ENCODE assay signal across 11 mouse cellular contexts in genomic region chr4:128841259-128841658, GRCm38 (mm10). TPM values are rescaled to one million over a fixed set of nuclear protein-coding genes. Genes with fewer than 3 reads are reported as not detected.
A peak's percentile ranks its signal among the peaks of the same experiment; 100 is the strongest.
DNase-seq lines count a peak whose midpoint lies in the region; ATAC-seq lines count a peak whose summit lies in the region.
"Had no signal": no experiment of that assay in that cellular context is flagged by ENCODE, and none has a peak within 500 bp of the region (broad histone marks: within the 10 kb centered on the region; RNA-seq: fewer than 3 reads in every experiment).

No protein-coding gene starts in this region.

- peak overlapping the region; percentile 73 for H3K27ac ChIP-seq in hindbrain, embryonic 10.5 days
- no peak overlapping the region for H3K27ac ChIP-seq in hindbrain, embryonic 16.5 days (ENCODE audit: low read depth, low read length)
- H3K27ac ChIP-seq in midbrain, embryonic 10.5 days (replicated peaks): 0 out of 2 replicates have a peak overlapping the region, but pooled peaks have one; percentile 38
- H3K27ac ChIP-seq in midbrain, embryonic 16.5 days (ENCODE audit: low read length): no peak overlapping the region
- H3K27ac ChIP-seq in heart, embryonic 16.5 days (ENCODE audit: low read length): 0 out of 2 replicates have a peak overlapping the region, but pooled peaks have one; percentile 9

- peaks cover 55% of the 10 kb centered on the region for H3K4me1 ChIP-seq in hindbrain, embryonic 10.5 days (replicated peaks)
- peaks cover 6% of the 10 kb centered on the region for H3K4me1 ChIP-seq in hindbrain, embryonic 16.5 days (ENCODE audit: control insufficient read depth, insufficient read depth, low read depth, low read length)
- peaks cover 45% of the 10 kb centered on the region for H3K4me1 ChIP-seq in midbrain, embryonic 10.5 days
- H3K4me1 ChIP-seq in midbrain, embryonic 16.5 days (ENCODE audit: control insufficient read depth, insufficient read depth, low read length): peaks cover 4% of the 10 kb centered on the region; the same call in 1 of the 2 replicates
- peaks cover 30% of the 10 kb centered on the region for H3K4me1 ChIP-seq in heart, embryonic 16.5 days (ENCODE audit: control insufficient read depth, insufficient read depth, low read length)

- DNase-seq in hindbrain, embryonic 10.5 days (ENCODE audit: low spot score): no peak
- no peak for DNase-seq in midbrain, embryonic 10.5 days (ENCODE audit: low spot score)
- DNase-seq in ZHBTc4 (ENCODE audit: low read depth, low spot score): peak; percentile 57
- no peak for DNase-seq in adrenal gland, postnatal 14 days
- DNase-seq: cerebellum, adult 9-10 months; thymus, postnatal 25 days had no signal

- no peak overlapping the region for H3K4me3 ChIP-seq in hindbrain, embryonic 10.5 days
- H3K4me3 ChIP-seq in hindbrain, embryonic 16.5 days (ENCODE audit: low read length): no peak overlapping the region
- no peak overlapping the region for H3K4me3 ChIP-seq in midbrain, embryonic 10.5 days
- H3K4me3 ChIP-seq in midbrain, embryonic 16.5 days (ENCODE audit: low read depth, low read length): no peak overlapping the region
- no peak overlapping the region for H3K4me3 ChIP-seq in heart, embryonic 16.5 days (ENCODE audit: low read length)
- H3K4me3 ChIP-seq: limb, embryonic 12.5 days had no signal

- WGBS in hindbrain, embryonic 10.5 days: 44% methylated on average over 8 of the region's 8 CpGs
- 20% methylated on average over 8 of the region's 8 CpGs for WGBS in hindbrain, embryonic 16.5 days
- 67% methylated on average over 8 of the region's 8 CpGs for WGBS in midbrain, embryonic 10.5 days
- 29% methylated on average over 8 of the region's 8 CpGs for WGBS in midbrain, embryonic 16.5 days
- 40% methylated on average over 8 of the region's 8 CpGs for WGBS in heart, embryonic 16.5 days

- no peaks in the 10 kb centered on the region for H3K36me3 ChIP-seq in hindbrain, embryonic 10.5 days
- no peaks in the 10 kb centered on the region for H3K36me3 ChIP-seq in hindbrain, embryonic 16.5 days (ENCODE audit: control insufficient read depth, insufficient read depth, low read length)
- H3K36me3 ChIP-seq in midbrain, embryonic 10.5 days: no peaks in the 10 kb centered on the region
- no peaks in the 10 kb centered on the region for H3K36me3 ChIP-seq in midbrain, embryonic 16.5 days (ENCODE audit: control insufficient read depth, insufficient read depth, low read length)
- no peaks in the 10 kb centered on the region for H3K36me3 ChIP-seq in heart, embryonic 16.5 days (ENCODE audit: control insufficient read depth, insufficient read depth)
- H3K36me3 ChIP-seq: limb, embryonic 12.5 days had no signal

- no peak overlapping the region for H3K9ac ChIP-seq in hindbrain, embryonic 16.5 days (ENCODE audit: low read depth, low read length)
- no peak overlapping the region for H3K9ac ChIP-seq in midbrain, embryonic 16.5 days (ENCODE audit: low read depth, low read length)
- H3K9ac ChIP-seq in heart, embryonic 16.5 days (ENCODE audit: low read length): no peak overlapping the region
- H3K9ac ChIP-seq: limb, embryonic 12.5 days had no signal

- no peak overlapping the region for H3K4me2 ChIP-seq in hindbrain, embryonic 16.5 days (ENCODE audit: low read length)
- H3K4me2 ChIP-seq in midbrain, embryonic 16.5 days (ENCODE audit: low read length): no peak overlapping the region
- H3K4me2 ChIP-seq in heart, embryonic 16.5 days (ENCODE audit: low read depth, low read length): no peak overlapping the region
- H3K4me2 ChIP-seq: limb, embryonic 12.5 days had no signal

- no peaks in the 10 kb centered on the region for H3K27me3 ChIP-seq in hindbrain, embryonic 10.5 days (ENCODE audit: insufficient read depth, poor library complexity, severe bottlenecking)
- no peaks in the 10 kb centered on the region for H3K27me3 ChIP-seq in hindbrain, embryonic 16.5 days (replicated peaks; ENCODE audit: control insufficient read depth, insufficient read depth, low read length)
- H3K27me3 ChIP-seq in midbrain, embryonic 10.5 days (ENCODE audit: low read depth, poor library complexity, severe bottlenecking): no peaks in the 10 kb centered on the region
- no peaks in the 10 kb centered on the region for H3K27me3 ChIP-seq in midbrain, embryonic 16.5 days (ENCODE audit: control insufficient read depth, insufficient read depth, low read depth, low read length)
- H3K27me3 ChIP-seq in heart, embryonic 16.5 days (ENCODE audit: control insufficient read depth, insufficient read depth, low read length): no peaks in the 10 kb centered on the region
- H3K27me3 ChIP-seq: limb, embryonic 12.5 days had no signal

- no peaks in the 10 kb centered on the region for H3K9me3 ChIP-seq in hindbrain, embryonic 10.5 days
- H3K9me3 ChIP-seq in hindbrain, embryonic 16.5 days (ENCODE audit: control insufficient read depth, low read length): no peaks in the 10 kb centered on the region
- no peaks in the 10 kb centered on the region for H3K9me3 ChIP-seq in midbrain, embryonic 10.5 days (replicated peaks)
- no peaks in the 10 kb centered on the region for H3K9me3 ChIP-seq in midbrain, embryonic 16.5 days (replicated peaks; ENCODE audit: control insufficient read depth, low read length, poor library complexity, severe bottlenecking)
- H3K9me3 ChIP-seq in heart, embryonic 16.5 days (replicated peaks; ENCODE audit: control insufficient read depth, low read length): no peaks in the 10 kb centered on the region
- H3K9me3 ChIP-seq: limb, embryonic 12.5 days had no signal

- ATAC-seq in hindbrain, embryonic 16.5 days: no peak; the same call in 1 of the 2 replicates
- no peak for ATAC-seq in midbrain, embryonic 16.5 days
- no peak; the same call in 1 of the 2 replicates for ATAC-seq in heart, embryonic 16.5 days (replicated peaks; ENCODE audit: extremely low read depth, insufficient read depth, low FRiP score)
- no peak for ATAC-seq in CD4-positive, CD25-positive, alpha-beta regulatory T cell, adult 4 months

RNA-seq across cellular contexts. Expression of gene Zfp362, which starts 35.4 kb away (rescaled TPM):
- polyA plus RNA-seq in hindbrain, embryonic 10.5 days (2016; fragmentation: Nextera tagmentation; extraction: Ambion mirVana): 36.1 and 45.3 TPM in 2 replicates
- 29.8 and 33.2 TPM in 2 replicates for polyA plus RNA-seq in hindbrain, embryonic 16.5 days (2015; fragmentation: Nextera tagmentation; extraction: Ambion mirVana)
- polyA plus RNA-seq in midbrain, embryonic 10.5 days (2016; fragmentation: Nextera tagmentation; extraction: Ambion mirVana): 36.5 and 37.9 TPM in 2 replicates
- polyA plus RNA-seq in midbrain, embryonic 16.5 days (2015; fragmentation: Nextera tagmentation; extraction: Ambion mirVana): 30.8 and 32.8 TPM in 2 replicates
- polyA plus RNA-seq in heart, embryonic 16.5 days (2015; fragmentation: Nextera tagmentation; extraction: Ambion mirVana): 17.2 and 18.2 TPM in 2 replicates
- polyA plus RNA-seq in CD4-positive, CD25-positive, alpha-beta regulatory T cell, adult 4 months (2017; shearing (Covaris generic)): 1 to 10 TPM; 8.3 to 8.4 TPM
- 32.2 and 39.1 TPM in 2 replicates for total RNA-seq in adrenal gland, postnatal 14 days (2021)

RNA-seq across cellular contexts. Expression of gene Trim62, which starts 42.1 kb away (rescaled TPM):
- 12.1 and 14.5 TPM in 2 replicates for polyA plus RNA-seq in hindbrain, embryonic 10.5 days (2016; fragmentation: Nextera tagmentation; extraction: Ambion mirVana)
- polyA plus RNA-seq in hindbrain, embryonic 16.5 days (2015; fragmentation: Nextera tagmentation; extraction: Ambion mirVana): 23.8 and 25.1 TPM in 2 replicates
- 7.6 and 10.0 TPM in 2 replicates for polyA plus RNA-seq in midbrain, embryonic 10.5 days (2016; fragmentation: Nextera tagmentation; extraction: Ambion mirVana)
- 17.6 and 18.5 TPM in 2 replicates for polyA plus RNA-seq in midbrain, embryonic 16.5 days (2015; fragmentation: Nextera tagmentation; extraction: Ambion mirVana)
- polyA plus RNA-seq in heart, embryonic 16.5 days (2015; fragmentation: Nextera tagmentation; extraction: Ambion mirVana): 1.6 and 2.3 TPM in 2 replicates
- polyA plus RNA-seq in CD4-positive, CD25-positive, alpha-beta regulatory T cell, adult 4 months (2017; shearing (Covaris generic)): 1 to 10 TPM; 1.3 to 1.6 TPM
- total RNA-seq in adrenal gland, postnatal 14 days (2021): 10.0 and 11.0 TPM in 2 replicates

Comparison
In these comparisons a context has a peak if more than half of its experiments do, and no peak if none do; other contexts are left out.
1. H3K27ac ChIP-seq: peak in hindbrain, embryonic 10.5 days (single experiment), midbrain, embryonic 10.5 days (single experiment) and heart, embryonic 16.5 days (single experiment); none in hindbrain, embryonic 16.5 days (single experiment) and midbrain, embryonic 16.5 days (single experiment).